Mouse (Mus musculus): Measurements from ENCODE around the gene Dpysl5.

The Dpysl5 gene

GRCm38 (mm10) chr5:30765596-30766370 is 54.4 kb downstream of the Dpysl5 start:
- DNase-seq (ENCODE audit: low read depth, low spot score): no peak

GRCm38 (mm10) chr5:30768082-30768481 is 56.7 kb downstream of the Dpysl5 start:
- no peak for DNase-seq (ENCODE audit: low read depth, low spot score)

GRCm38 (mm10) chr5:30768598-30768997 is 57.2 kb downstream of the Dpysl5 start:
- DNase-seq (ENCODE audit: low read depth, low spot score): no peak

- no peak for DNase-seq (ENCODE audit: low read depth, low spot score)
These were observed 57.7 kb downstream of the Dpysl5 start for GRCm38 (mm10) chr5:30769075-30769474.

- DNase-seq (ENCODE audit: low read depth, low spot score): peak; percentile 83
These were observed 63.4 kb downstream of the Dpysl5 start for GRCm38 (mm10) chr5:30774601-30775371.

GRCm38 (mm10) chr5:30780699-30781098 is 69.3 kb downstream of the Dpysl5 start:
- no peak for DNase-seq (ENCODE audit: low read depth, low spot score)

- no peak for DNase-seq (ENCODE audit: low read depth, low spot score)
These were observed 69.8 kb downstream of the Dpysl5 start for GRCm38 (mm10) chr5:30781147-30781546.

GRCm38 (mm10) chr5:30787381-30787780 is 76.0 kb downstream of the Dpysl5 start:
- DNase-seq (ENCODE audit: low read depth, low spot score): no peak

GRCm38 (mm10) chr5:30790047-30790446 is 78.7 kb downstream of the Dpysl5 start:
- DNase-seq (ENCODE audit: low read depth, low spot score): no peak

- DNase-seq (ENCODE audit: low read depth, low spot score): peak; percentile 85
These were observed 84.8 kb downstream of the Dpysl5 start for GRCm38 (mm10) chr5:30796125-30796524.

- DNase-seq (ENCODE audit: low read depth, low spot score): peak; percentile 19
These were observed 86.1 kb downstream of the Dpysl5 start for GRCm38 (mm10) chr5:30797482-30797881.

GRCm38 (mm10) chr5:30797982-30798381 is 86.6 kb downstream of the Dpysl5 start:
- no peak for DNase-seq (ENCODE audit: low read depth, low spot score)

- DNase-seq (ENCODE audit: low read depth, low spot score): no peak
These were observed 87.6 kb downstream of the Dpysl5 start for GRCm38 (mm10) chr5:30798965-30799364.

GRCm38 (mm10) chr5:30802724-30803467 is 91.5 kb downstream of the Dpysl5 start:
- no peak for DNase-seq (ENCODE audit: low read depth, low spot score)

GRCm38 (mm10) chr5:30806106-30806505 is 94.7 kb downstream of the Dpysl5 start:
- peak; percentile 82 for DNase-seq (ENCODE audit: low read depth, low spot score)

GRCm38 (mm10) chr5:30814424-30815119 is 103.2 kb downstream of the Dpysl5 start, which contains the start of gene Mapre3:
Mapre3 (plus strand) TSS chr5:30814641.
- DNase-seq (ENCODE audit: low read depth, low spot score): peak; percentile 99

GRCm38 (mm10) chr5:30815120-30815465 is 103.7 kb downstream of the Dpysl5 start:
- peak; percentile 43 for DNase-seq (ENCODE audit: low read depth, low spot score)

- DNase-seq (ENCODE audit: low read depth, low spot score): no peak
These were observed 105.0 kb downstream of the Dpysl5 start for GRCm38 (mm10) chr5:30816261-30816791.

GRCm38 (mm10) chr5:30818758-30819309 is 107.5 kb downstream of the Dpysl5 start:
- no peak for DNase-seq (ENCODE audit: low read depth, low spot score)

- no peak for DNase-seq (ENCODE audit: low read depth, low spot score)
These were observed 111.3 kb downstream of the Dpysl5 start for GRCm38 (mm10) chr5:30822689-30823088.

GRCm38 (mm10) chr5:30823091-30823490 is 111.7 kb downstream of the Dpysl5 start:
- DNase-seq (ENCODE audit: low read depth, low spot score): no peak
